Mouse (Mus musculus): ENCODE data around the gene Mapkbp1.

Mapkbp1 gene

GRCm38 (mm10) chr2:120049632-120050274, 77.3 kb downstream of the Mapkbp1 start:
- in situ Hi-C loops (cut with MboI, MseI), result loop anchor here (5.0 kb wide), 1 partner anchor 817 kb away; no protein-coding TSS in a partner anchor

DNA sequence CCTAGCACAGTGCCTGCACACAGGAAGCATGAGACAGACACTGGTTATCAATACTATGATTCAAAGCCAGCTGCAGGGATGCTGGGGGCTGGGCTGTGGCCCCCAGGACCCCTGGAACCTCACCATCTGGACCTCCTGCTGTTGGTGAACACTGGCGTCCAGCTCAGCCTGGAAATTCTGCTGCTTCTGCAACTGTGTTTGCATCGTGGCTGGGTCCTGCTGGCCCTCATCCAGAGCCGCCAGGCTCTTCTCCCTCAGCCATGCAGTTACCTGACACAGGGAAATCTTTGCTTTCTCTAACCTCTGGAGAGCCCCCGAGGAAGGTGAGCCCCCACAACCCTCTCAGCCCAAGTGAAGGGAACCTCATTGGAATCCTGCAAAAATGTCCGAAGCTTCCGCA, 78.9 kb downstream of the Mapkbp1 start:
- in situ Hi-C loops (cut with MboI, MseI), result no loop called here

DNA sequence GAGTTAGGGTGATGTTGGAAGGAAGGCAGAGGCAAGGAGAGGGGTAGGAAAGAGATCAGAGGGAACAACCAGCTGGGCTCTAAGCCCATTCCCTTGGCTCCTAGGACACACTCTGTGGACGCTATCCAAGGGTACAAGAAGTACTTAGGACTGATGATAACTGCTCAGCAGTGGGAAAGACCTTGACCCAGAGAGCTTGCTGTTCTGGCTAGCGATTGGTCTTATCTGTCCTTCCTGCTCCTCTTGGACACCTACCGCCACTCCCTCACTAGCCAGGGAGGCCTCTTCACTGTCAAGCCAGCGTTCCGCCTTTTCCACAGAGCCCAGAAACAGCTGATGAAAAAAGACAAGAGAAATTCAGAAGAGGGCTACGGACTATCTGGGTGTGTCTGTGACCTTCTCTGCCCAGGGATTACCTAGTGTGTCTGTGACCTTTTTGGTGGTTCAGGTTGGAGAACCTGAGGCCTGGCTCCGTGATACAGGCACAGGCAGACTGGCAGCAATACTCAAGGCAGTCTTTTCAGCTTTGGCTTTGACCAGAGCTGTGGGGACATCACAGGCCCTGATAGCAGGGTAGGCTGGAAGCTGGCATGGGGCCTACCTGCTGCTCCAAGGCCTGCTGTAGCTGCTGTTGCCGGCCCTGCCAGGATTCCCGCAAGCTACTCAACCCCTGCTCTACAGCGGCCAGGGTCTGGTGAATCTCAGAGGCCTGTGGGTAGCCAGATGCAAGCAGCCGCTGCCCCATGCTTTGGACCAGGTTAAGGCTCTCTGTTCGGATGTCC, 82.5 kb downstream of the Mapkbp1 start:
- in situ Hi-C loops (cut with MboI, MseI), result no loop called here

DNA sequence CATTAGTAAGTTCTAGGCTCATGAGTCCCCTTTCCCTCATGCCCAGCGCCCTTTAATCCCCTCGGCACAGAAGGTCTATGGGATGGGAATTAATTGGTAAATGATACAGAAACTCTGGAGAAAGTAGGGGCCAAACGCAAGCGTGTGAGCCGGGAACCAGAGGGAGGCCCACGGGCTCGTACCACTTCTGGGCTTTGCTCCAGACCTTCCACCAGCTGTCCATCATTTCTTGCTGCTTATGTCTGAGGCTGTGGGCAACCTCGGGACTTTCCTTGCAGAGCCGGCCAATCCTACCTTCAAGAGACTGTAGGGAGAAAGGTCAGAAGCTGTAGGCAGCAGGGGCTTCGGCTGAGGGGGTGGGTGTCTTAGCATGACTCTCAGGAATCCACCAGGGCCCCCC, 83.4 kb downstream of the Mapkbp1 start:
- in situ Hi-C loops (cut with MboI, MseI), result no loop called here

DNA sequence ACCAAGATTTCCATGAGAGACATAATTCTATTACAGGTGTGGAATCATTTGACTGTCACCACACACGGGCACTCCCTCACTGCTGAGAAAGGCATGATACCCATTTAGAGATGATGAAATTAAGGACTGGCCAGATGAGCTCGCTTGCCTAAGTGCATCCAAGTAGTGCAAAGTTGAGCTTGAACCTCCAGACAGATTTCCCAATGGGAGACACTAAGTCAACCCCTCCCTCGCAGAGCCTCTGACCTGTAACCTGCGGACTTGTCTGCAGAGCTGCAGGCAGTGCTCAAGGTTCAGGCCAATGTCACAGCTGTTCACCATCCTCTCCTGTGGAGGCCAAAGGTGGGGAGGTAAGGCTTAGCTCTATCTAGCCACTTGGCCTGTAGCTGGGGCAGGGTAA, 86.3 kb downstream of the Mapkbp1 start:
- in situ Hi-C loops (cut with MboI, MseI), result no loop called here

DNA sequence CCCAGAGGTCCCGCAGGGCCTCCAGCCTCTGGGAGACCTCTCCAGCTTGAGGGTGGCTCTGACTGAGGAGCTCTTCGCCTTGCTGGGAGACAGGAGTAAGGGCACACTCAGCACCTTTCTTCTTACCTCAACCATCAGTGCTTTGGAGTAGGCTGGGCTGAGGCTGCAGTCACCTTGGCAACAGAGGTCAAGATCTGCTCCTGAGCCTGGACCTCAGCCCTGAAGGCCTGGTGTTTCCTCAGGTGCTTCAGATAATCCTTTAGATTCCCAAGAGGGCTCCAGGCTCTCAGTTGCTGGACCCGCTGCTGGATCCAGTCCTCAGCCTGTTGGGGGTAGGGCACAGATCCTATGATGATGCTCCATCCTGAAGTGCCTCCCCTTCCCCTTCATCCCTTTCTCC, 87.0 kb downstream of the Mapkbp1 start:
- in situ Hi-C loops (cut with MboI, MseI), result no loop called here

GRCm38 (mm10) chr2:120060190-120060589, 87.7 kb downstream of the Mapkbp1 start:
- in situ Hi-C loops (cut with MboI, MseI), result no loop called here

DNA sequence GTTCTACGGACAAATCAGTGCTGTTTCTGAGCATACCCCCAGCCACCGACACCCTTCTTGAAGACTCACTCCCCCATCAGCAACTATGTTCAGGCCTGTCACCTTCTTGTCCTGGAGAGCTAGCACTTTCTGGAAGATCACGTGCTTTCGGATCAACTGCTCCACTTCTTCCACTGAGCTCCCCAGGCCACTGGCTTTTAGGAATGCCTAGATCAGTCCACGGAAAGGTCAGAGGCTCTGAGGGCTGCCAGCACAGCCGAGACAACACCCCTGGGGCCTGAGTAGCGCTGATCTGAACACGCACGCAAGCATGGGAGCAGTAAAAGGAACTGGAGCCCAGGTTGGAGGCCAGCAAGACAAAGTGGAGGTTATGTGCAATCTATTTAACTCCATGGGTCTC, 88.2 kb downstream of the Mapkbp1 start:
- in situ Hi-C loops (cut with MboI, MseI), result no loop called here

- in situ Hi-C loops (cut with MboI, MseI), result no loop called here
Observed at GRCm38 (mm10) chr2:120062248-120062647, 89.7 kb downstream of the Mapkbp1 start.

DNA sequence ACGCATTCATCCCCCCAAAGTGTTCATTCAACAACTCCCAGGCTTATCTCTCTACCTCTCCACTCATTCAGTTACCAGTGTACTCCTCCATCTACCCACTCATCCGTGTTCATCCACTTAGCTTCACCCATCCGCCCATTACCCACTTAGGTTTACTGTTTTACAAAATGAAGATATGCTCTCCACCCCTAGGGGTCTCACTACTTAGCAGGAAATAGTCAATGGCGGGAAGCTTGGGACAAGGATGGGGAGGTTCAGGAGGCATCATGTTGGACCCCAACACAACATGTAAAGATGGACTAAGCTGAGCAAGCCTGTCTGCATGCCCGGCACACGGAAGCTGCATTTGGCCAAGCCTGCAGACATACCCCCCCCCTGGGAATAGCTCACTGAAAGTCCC, 92.1 kb downstream of the Mapkbp1 start:
- in situ Hi-C loops (cut with MboI, MseI), result no loop called here

DNA sequence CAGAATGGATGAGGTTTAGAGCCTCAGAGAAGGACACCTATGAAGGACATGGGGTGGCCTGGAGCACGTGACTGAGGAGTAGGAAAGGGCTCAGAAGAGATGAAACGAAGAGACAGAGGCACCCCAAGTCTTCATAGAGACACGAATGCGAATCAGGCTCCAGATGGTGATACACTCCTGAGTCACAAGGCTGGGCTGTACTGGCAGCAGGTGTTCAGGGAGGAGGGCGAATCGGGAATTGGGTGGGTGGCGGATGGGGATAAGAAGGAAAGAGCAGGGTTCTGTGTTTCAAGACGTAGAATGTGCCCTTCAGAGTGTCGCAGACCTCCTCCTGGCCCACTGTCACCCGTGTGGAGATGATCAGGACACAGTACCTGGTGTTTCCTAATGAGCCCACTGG, 92.7 kb downstream of the Mapkbp1 start:
- in situ Hi-C loops (cut with MboI, MseI), result no loop called here

GRCm38 (mm10) chr2:120066224-120066623, 93.7 kb downstream of the Mapkbp1 start:
- in situ Hi-C loops (cut with MboI, MseI), result no loop called here

DNA sequence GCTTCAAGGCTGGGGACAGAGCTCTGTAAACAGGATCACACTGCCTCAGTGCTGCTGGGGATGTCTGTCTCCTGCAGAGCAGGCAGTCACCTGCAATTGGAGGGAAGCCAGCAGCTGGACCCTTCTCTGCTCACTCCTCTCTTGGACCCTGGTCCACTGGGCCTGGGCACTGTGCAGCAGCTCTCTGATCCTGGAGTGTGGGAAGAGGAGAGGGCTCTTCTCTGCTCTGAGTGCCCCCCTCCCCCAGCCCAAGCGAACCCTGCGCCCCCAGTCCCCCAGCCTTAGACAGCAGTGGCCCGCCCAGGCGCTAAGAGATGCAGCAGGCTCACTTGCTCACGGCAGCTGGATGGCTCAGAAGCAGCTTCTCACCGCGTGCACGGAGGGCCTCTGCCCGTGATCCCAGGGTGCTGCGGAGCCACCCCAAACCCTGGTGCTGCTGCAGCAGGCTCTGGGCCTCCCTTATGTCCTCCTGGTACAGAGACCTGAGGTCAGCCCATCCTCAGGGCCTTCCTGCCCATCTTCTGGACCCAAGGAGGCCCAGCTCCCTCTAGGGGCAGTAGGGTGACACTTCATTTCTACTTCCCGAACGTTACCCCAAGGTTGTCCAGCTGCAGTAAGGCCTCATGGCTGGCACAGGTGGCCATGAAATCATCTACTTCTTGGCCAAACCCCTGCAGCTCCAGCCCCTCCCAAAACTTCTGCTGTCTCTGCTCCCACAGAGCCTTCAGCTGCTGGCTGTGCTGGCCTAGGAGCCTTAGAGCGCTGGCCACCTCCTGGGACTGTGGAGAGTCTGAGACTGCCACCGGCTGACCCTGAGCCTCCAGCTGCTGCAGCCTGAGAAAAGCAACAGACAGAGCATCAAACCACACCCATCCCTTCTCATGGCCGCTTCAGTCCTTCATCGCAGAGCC, 96.3 kb downstream of the Mapkbp1 start:
- in situ Hi-C loops (cut with MboI, MseI), result no loop called here

DNA sequence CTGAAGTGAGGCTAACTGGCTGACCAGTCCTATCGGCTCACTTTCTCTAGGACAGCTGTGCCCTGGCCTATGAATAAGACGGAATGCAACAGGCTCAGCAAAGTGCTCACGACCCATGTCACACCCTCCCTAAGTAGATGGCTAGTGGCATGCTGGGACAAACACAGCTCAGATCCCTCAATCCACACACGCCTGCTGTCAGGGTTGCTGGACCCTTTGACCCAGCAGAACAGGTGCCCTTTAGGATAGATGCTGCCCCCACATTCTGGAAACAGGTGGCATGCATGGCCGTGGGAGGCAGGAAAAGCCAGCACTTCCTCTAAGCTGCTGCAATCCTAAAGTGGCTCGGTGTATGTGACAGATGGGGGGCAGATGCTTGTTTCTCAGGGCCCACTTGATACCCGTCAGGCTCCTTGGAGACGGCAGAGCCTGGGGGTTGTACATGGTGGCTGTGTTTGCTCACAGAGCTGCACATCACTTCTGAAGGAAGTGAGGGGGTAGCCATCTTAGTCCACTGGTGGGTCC, 97.0 kb downstream of the Mapkbp1 start:
- in situ Hi-C loops (cut with MboI, MseI), result no loop called here

DNA sequence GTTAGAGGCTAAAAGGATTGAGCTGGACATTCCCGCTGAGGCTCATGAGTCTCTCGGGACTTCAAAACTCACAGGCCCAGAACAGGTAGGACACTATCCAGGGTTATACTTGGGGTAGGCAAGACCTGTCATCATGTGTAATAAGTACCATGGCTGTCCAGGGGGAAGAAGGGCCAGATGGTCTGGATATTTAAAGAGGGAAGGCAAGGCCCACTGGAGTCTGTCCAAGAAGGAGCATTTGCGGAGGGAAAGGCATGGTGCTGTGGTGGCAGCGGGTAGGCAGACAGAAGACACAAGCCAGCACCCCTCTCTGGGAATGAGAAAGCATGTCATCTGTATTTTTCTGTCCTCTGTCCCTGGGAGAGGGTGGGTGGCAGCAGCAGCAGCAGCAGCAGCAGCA, 101.6 kb downstream of the Mapkbp1 start:
- in situ Hi-C loops (cut with MboI, MseI), result no loop called here

- in situ Hi-C loops (cut with MboI, MseI), result no loop called here
Observed at GRCm38 (mm10) chr2:120076076-120076705, 103.7 kb downstream of the Mapkbp1 start.
